Mouse (Mus musculus): ENCODE data around the gene Lpar4. TPM values are rescaled to one million over a fixed set of nuclear protein-coding genes. Genes with fewer than 3 reads are reported as not detected.

Gene Lpar4
- total and polyA plus RNA-seq, 3 experiments: 0.25 TPM; not detected in 2

- Histone ChIP-seq H3K9me3 (replicated peaks; ENCODE audit: low read length) (no peaks in the 10 kb centered on the region), H3K79me2 (replicated peaks; ENCODE audit: control insufficient read depth, extremely low read depth, insufficient read depth, poor library complexity, severe bottlenecking) (no peaks in the 10 kb centered on the region), H3K27me3 (replicated peaks) (no peaks in the 10 kb centered on the region), H3K9ac (ENCODE audit: insufficient read depth, low read depth) (no peak overlapping the region), H3K36me3 (replicated peaks in 1 of 2; ENCODE audit: control insufficient read depth in 1 of 2, insufficient read depth in 1 of 2, low read length in 1 of 2) (no peaks in the 10 kb centered on the region), H3K4me2 (ENCODE audit: insufficient read depth, low read depth, poor library complexity, severe bottlenecking) (no peak overlapping the region), H3K4me3 (replicated peaks in 1 of 3; ENCODE audit: low read depth in 2 of 3, low read length in 2 of 3, poor library complexity in 1 of 3) (no peak overlapping the region), H3K4me1 (ENCODE audit: control insufficient read depth in 1 of 2, insufficient read depth in 2 of 2) (no peaks in the 10 kb centered on the region), H3K27ac (ENCODE audit: insufficient read depth, low read depth) (no peak overlapping the region)
- TF ChIP-seq ETS1 (conservative IDR thresholded peaks at IDR 0.05; ENCODE audit: low read depth, low read length) (no peak), TBP (conservative IDR thresholded peaks at IDR 0.05; ENCODE audit: low read depth, low read length) (no peak), MAX (IDR thresholded peaks at IDR 0.05; ENCODE audit: low read length) (no peak), RCOR1 (conservative IDR thresholded peaks at IDR 0.05; ENCODE audit: low read depth, low read length) (no peak), SMC3 (IDR thresholded peaks at IDR 0.05; ENCODE audit: low read depth, low read length) (no peak), UBTF (IDR thresholded peaks at IDR 0.05; ENCODE audit: low read depth, low read length) (no peak), ELF1 (IDR thresholded peaks at IDR 0.05; ENCODE audit: low read depth, low read length) (no peak), EP300 (IDR thresholded peaks at IDR 0.05; ENCODE audit: low read length) (no peak), ZMIZ1 (IDR thresholded peaks at IDR 0.05; ENCODE audit: low read depth, low read length) (no peak), TCF12 (IDR thresholded peaks at IDR 0.05; ENCODE audit: low read depth, low read length) (no peak), CTCF (conservative IDR thresholded peaks at IDR 0.05 in 1 of 2, IDR thresholded peaks at IDR 0.05 in 1 of 2; ENCODE audit: low read depth in 2 of 2, low read length in 2 of 2) (no peak), SIN3A (IDR thresholded peaks at IDR 0.05; ENCODE audit: low read length) (no peak), PAX5 (IDR thresholded peaks at IDR 0.05; ENCODE audit: low read length) (no peak)
- no peak for DNase-seq (ENCODE audit: extremely low read depth)
- in situ Hi-C loops (cut with MboI; ENCODE audit: low pct_ligation_motif_present, low pct_unique_long_range_greater_than_20kb, low sequenced_read_pairs): no loop called here
- dilution Hi-C loops (cut with MboI; ENCODE audit: extremely low pct_ligation_motif_present, extremely low pct_unique_long_range_greater_than_20kb, low sequenced_read_pairs): no loop called here
These were observed 30.1 kb downstream of the Lpar4 start for GRCm38 (mm10) chrX:106950558-106950957.

DNA sequence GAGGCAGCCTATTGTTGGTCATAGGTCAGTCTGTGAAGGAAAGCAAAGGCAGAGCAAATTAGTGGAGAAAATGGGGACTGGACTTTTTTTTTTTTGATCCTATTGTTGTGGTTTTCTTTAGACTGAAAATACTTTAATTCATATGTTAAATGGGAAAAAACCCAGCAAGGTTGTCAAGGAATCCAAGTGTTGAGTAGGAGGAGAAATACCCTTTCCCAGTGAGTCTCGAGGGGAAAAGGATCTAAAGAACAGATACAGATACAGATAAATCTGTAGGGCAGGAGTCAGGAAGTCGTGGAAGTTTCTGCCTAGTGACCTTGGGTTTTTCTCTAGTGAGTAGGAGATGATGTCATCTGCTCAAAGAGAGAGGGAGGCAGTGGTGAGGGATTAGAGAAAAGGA, 30.6 kb downstream of the Lpar4 start:
- Histone ChIP-seq H3K36me3 (replicated peaks in 1 of 2; ENCODE audit: control insufficient read depth in 1 of 2, insufficient read depth in 1 of 2, low read length in 1 of 2) (no peaks in the 10 kb centered on the region), H3K4me3 (replicated peaks in 1 of 3; ENCODE audit: low read depth in 2 of 3, low read length in 2 of 3, poor library complexity in 1 of 3) (no peak overlapping the region), H3K9ac (ENCODE audit: insufficient read depth, low read depth) (no peak overlapping the region), H3K9me3 (replicated peaks; ENCODE audit: low read length) (no peaks in the 10 kb centered on the region), H3K27me3 (replicated peaks) (no peaks in the 10 kb centered on the region), H3K27ac (ENCODE audit: insufficient read depth, low read depth) (no peak overlapping the region), H3K79me2 (replicated peaks; ENCODE audit: control insufficient read depth, extremely low read depth, insufficient read depth, poor library complexity, severe bottlenecking) (no peaks in the 10 kb centered on the region), H3K4me1 (ENCODE audit: control insufficient read depth in 1 of 2, insufficient read depth in 2 of 2) (no peaks in the 10 kb centered on the region), H3K4me2 (ENCODE audit: insufficient read depth, low read depth, poor library complexity, severe bottlenecking) (no peak overlapping the region)
- in situ Hi-C loops (cut with MboI; ENCODE audit: low pct_ligation_motif_present, low pct_unique_long_range_greater_than_20kb, low sequenced_read_pairs) (no loop called here), dilution Hi-C loops (cut with MboI; ENCODE audit: extremely low pct_ligation_motif_present, extremely low pct_unique_long_range_greater_than_20kb, low sequenced_read_pairs) (no loop called here)
- no peak for TF ChIP-seq MYC (IDR thresholded peaks at IDR 0.05; ENCODE audit: low read depth, low read length)
- TF ChIP-seq CTCF (conservative IDR thresholded peaks at IDR 0.05 in 1 of 2, IDR thresholded peaks at IDR 0.05 in 1 of 2; ENCODE audit: low read depth in 2 of 2, low read length in 2 of 2): no peak
- no peak for TF ChIP-seq TBP (conservative IDR thresholded peaks at IDR 0.05; ENCODE audit: low read depth, low read length)
- TF ChIP-seq JUN (IDR thresholded peaks at IDR 0.05; ENCODE audit: insufficient read depth, low read depth, low read length): no peak
- no peak for TF ChIP-seq POLR2A (IDR thresholded peaks at IDR 0.05; ENCODE audit: low read depth, low read length)
- TF ChIP-seq BHLHE40 (IDR thresholded peaks at IDR 0.05; ENCODE audit: low read depth, low read length): no peak
- TF ChIP-seq ZC3H11A (IDR thresholded peaks at IDR 0.05; ENCODE audit: low read depth, low read length): no peak
- TF ChIP-seq IRF4 (IDR thresholded peaks at IDR 0.05; ENCODE audit: low read depth, low read length): no peak
- no peak for TF ChIP-seq MAZ (IDR thresholded peaks at IDR 0.05; ENCODE audit: low read depth, low read length)
- no peak for TF ChIP-seq HCFC1 (IDR thresholded peaks at IDR 0.05; ENCODE audit: low read depth, low read length)
- TF ChIP-seq ELF1 (IDR thresholded peaks at IDR 0.05; ENCODE audit: low read depth, low read length): no peak
- TF ChIP-seq USF2 (conservative IDR thresholded peaks at IDR 0.05; ENCODE audit: low read depth, low read length): no peak
- TF ChIP-seq NELFE (IDR thresholded peaks at IDR 0.05; ENCODE audit: low read depth, low read length): no peak
- no peak for TF ChIP-seq MEF2A (IDR thresholded peaks at IDR 0.05; ENCODE audit: borderline replicate concordance, low read depth, low read length)
- no peak for TF ChIP-seq ZNF384 (IDR thresholded peaks at IDR 0.05; ENCODE audit: low read depth, low read length)
- DNase-seq (ENCODE audit: extremely low read depth): no peak

Measured in CH12.LX (cell line).